28 mouse cellular contexts compared by ENCODE assay signal in genomic region chr2:127734889-127735288, GRCm38 (mm10). TPM values are rescaled to one million over a fixed set of nuclear protein-coding genes. Genes with fewer than 3 reads are reported as not detected.
DNase-seq lines count a peak whose midpoint lies in the region; ATAC-seq and TF ChIP-seq lines count a peak whose summit lies in the region.
"Had no signal": no experiment of that assay in that cellular context is flagged by ENCODE, and none has a peak within 500 bp of the region (broad histone marks: within the 10 kb centered on the region; RNA-seq: fewer than 3 reads in every experiment).

No protein-coding gene starts in this region.

- peaks cover 10% of the 10 kb centered on the region; the same call in 1 of the 2 replicates for H3K27me3 ChIP-seq in liver, postnatal 0 days (ENCODE audit: insufficient read depth, low read length)
- no peaks in the 10 kb centered on the region for H3K27me3 ChIP-seq in intestine, postnatal 0 days (replicated peaks; ENCODE audit: control insufficient read depth, insufficient read depth, low read length)
- no peaks in the 10 kb centered on the region; the same call in 1 of the 2 replicates for H3K27me3 ChIP-seq in midbrain, embryonic 11.5 days (ENCODE audit: control insufficient read depth, insufficient read depth, low read length)
- H3K27me3 ChIP-seq: Patski had no signal

- no peak for TF ChIP-seq CTCF in liver, postnatal 0 days (IDR thresholded peaks at IDR 0.05; ENCODE audit: low read depth)
- TF ChIP-seq CTCF in intestine, postnatal 0 days (IDR thresholded peaks at IDR 0.05; ENCODE audit: low read depth): no peak

- 56% methylated on average over 5 of the region's 5 CpGs for WGBS in liver, postnatal 0 days (ENCODE audit: insufficient replicate concordance)
- WGBS in intestine, postnatal 0 days: 37% methylated on average over 5 of the region's 5 CpGs
- WGBS in midbrain, embryonic 11.5 days: 74% methylated on average over 5 of the region's 5 CpGs

- H3K9ac ChIP-seq in liver, postnatal 0 days (replicated peaks): no peak overlapping the region
- no peak overlapping the region for H3K9ac ChIP-seq in intestine, postnatal 0 days (ENCODE audit: low read depth, low read length)
- no peak overlapping the region for H3K9ac ChIP-seq in midbrain, embryonic 11.5 days (ENCODE audit: low read length)
- H3K9ac ChIP-seq: embryonic facial prominence, embryonic 13.5 days; embryonic facial prominence, embryonic 15.5 days; forebrain, embryonic 12.5 days had no signal

- TF ChIP-seq EP300 in liver, postnatal 0 days (IDR thresholded peaks at IDR 0.05; ENCODE audit: low read depth): no peak

- H3K36me3 ChIP-seq in liver, postnatal 0 days (replicated peaks; ENCODE audit: insufficient read depth, low read length): no peaks in the 10 kb centered on the region
- H3K36me3 ChIP-seq in intestine, postnatal 0 days (ENCODE audit: control insufficient read depth, insufficient read depth): no peaks in the 10 kb centered on the region; the same call in 1 of the 2 replicates
- H3K36me3 ChIP-seq in midbrain, embryonic 11.5 days (ENCODE audit: control insufficient read depth, insufficient read depth, low read length): no peaks in the 10 kb centered on the region
- H3K36me3 ChIP-seq: embryonic facial prominence, embryonic 13.5 days; embryonic facial prominence, embryonic 15.5 days; forebrain, embryonic 10.5 days; forebrain, embryonic 12.5 days; G1E had no signal

- H3K4me2 ChIP-seq in liver, postnatal 0 days (ENCODE audit: low read depth, low read length): no peak overlapping the region
- peak overlapping the region; percentile 32; the same call in 1 of the 2 replicates for H3K4me2 ChIP-seq in intestine, postnatal 0 days (replicated peaks; ENCODE audit: low read depth)
- no peak overlapping the region for H3K4me2 ChIP-seq in midbrain, embryonic 11.5 days
- H3K4me2 ChIP-seq: embryonic facial prominence, embryonic 13.5 days; embryonic facial prominence, embryonic 15.5 days; forebrain, embryonic 12.5 days had no signal

- DNase-seq in liver, postnatal 0 days: no peak
- DNase-seq in liver: no peak
- DNase-seq in midbrain, embryonic 11.5 days (ENCODE audit: low spot score, missing footprints): no peak
- DNase-seq in heart, adult 8-10 months (ENCODE audit: low spot score): no peak
- DNase-seq: adrenal gland, adult 8-10 months; adrenal gland, postnatal 14 days; B cell, adult 2 months; cerebellum, adult 11 months; cerebellum, adult 18-20 months; cerebellum, adult 8-10 months; cerebellum, adult 9-11 months; cerebellum, postnatal 14 days; cerebellum, postnatal 36 days; embryo, embryonic 11 days had no signal

- ATAC-seq in liver, postnatal 0 days: peak; percentile 62
- ATAC-seq in intestine, postnatal 0 days: peak; percentile 67
- ATAC-seq in midbrain, embryonic 11.5 days (ENCODE audit: low FRiP score): no peak
- ATAC-seq: activated CD4-positive, CD25-positive, alpha-beta regulatory T cell, adult 4 months; CD4-positive, CD25-positive, alpha-beta regulatory T cell, adult 4 months; forebrain, embryonic 14.5 days; forebrain, embryonic 16.5 days; Patski had no signal

- no peaks in the 10 kb centered on the region for H3K9me3 ChIP-seq in liver, postnatal 0 days (ENCODE audit: low read length)
- no peaks in the 10 kb centered on the region for H3K9me3 ChIP-seq in intestine, postnatal 0 days (ENCODE audit: control insufficient read depth)
- no peaks in the 10 kb centered on the region for H3K9me3 ChIP-seq in midbrain, embryonic 11.5 days (ENCODE audit: control insufficient read depth, low read length)
- H3K9me3 ChIP-seq: embryonic facial prominence, embryonic 13.5 days; embryonic facial prominence, embryonic 15.5 days; forebrain, embryonic 10.5 days; forebrain, embryonic 12.5 days; G1E had no signal

- no peak overlapping the region for H3K4me3 ChIP-seq in liver, postnatal 0 days (ENCODE audit: low read depth, low read length)
- H3K4me3 ChIP-seq in intestine, postnatal 0 days (ENCODE audit: low read depth, low read length): no peak overlapping the region
- no peak overlapping the region for H3K4me3 ChIP-seq in midbrain, embryonic 11.5 days (ENCODE audit: low read depth, low read length)
- H3K4me3 ChIP-seq: embryonic facial prominence, embryonic 13.5 days; embryonic facial prominence, embryonic 15.5 days; erythroblast, embryonic 14.5 days; forebrain, embryonic 10.5 days; forebrain, embryonic 12.5 days had no signal

- H3K27ac ChIP-seq in liver, postnatal 0 days (ENCODE audit: low read depth): no peak overlapping the region
- H3K27ac ChIP-seq in intestine, postnatal 0 days (ENCODE audit: low read depth, low read length): peak overlapping the region; percentile 96
- H3K27ac ChIP-seq in midbrain, embryonic 11.5 days (ENCODE audit: low read depth, low read length): no peak overlapping the region
- H3K27ac ChIP-seq: embryonic facial prominence, embryonic 13.5 days; embryonic facial prominence, embryonic 15.5 days; forebrain, embryonic 10.5 days; forebrain, embryonic 12.5 days had no signal

- H3K4me1 ChIP-seq in liver, postnatal 0 days (ENCODE audit: insufficient read depth): 0 out of 2 replicates have a peak, but pooled peaks cover 2% of the 10 kb centered on the region
- H3K4me1 ChIP-seq in intestine, postnatal 0 days (replicated peaks; ENCODE audit: control insufficient read depth, insufficient read depth, low read length): peaks cover 10% of the 10 kb centered on the region
- H3K4me1 ChIP-seq in midbrain, embryonic 11.5 days (ENCODE audit: control insufficient read depth, insufficient read depth, low read length): no peaks in the 10 kb centered on the region

RNA-seq across cellular contexts. Expression of gene Mall, which starts 5.2 kb away (rescaled TPM):
- 0.05 and 0.08 TPM in 2 replicates for polyA plus RNA-seq in liver, postnatal 0 days (2015; fragmentation: Nextera tagmentation; extraction: Ambion mirVana)
- polyA plus RNA-seq in intestine, postnatal 0 days (2015; fragmentation: Nextera tagmentation; extraction: Ambion mirVana): 122 and 141 TPM in 2 replicates
- polyA plus RNA-seq in midbrain, embryonic 11.5 days (2014; fragmentation: Nextera tagmentation; extraction: Ambion mirVana): 0.61 and 0.77 TPM in 2 replicates
- 1 to 10 TPM; 3.4 to 8.7 (median 6.4) TPM for total RNA-seq in heart, adult 8-10 months (2022)
- total RNA-seq: CH12.LX; common myeloid progenitor, adult 5-6 weeks; G1E had no signal
- polyA plus RNA-seq: activated CD4-positive, CD25-positive, alpha-beta regulatory T cell, adult 4 months; CD4-positive, CD25-positive, alpha-beta regulatory T cell, adult 4 months; erythroblast, embryonic 14.5 days; G1E had no signal

RNA-seq across cellular contexts. Expression of gene Nphp1, which starts 53.8 kb away (rescaled TPM):
- 3.9 and 4.4 TPM in 2 replicates for polyA plus RNA-seq in liver, postnatal 0 days (2015; fragmentation: Nextera tagmentation; extraction: Ambion mirVana)
- polyA plus RNA-seq in intestine, postnatal 0 days (2015; fragmentation: Nextera tagmentation; extraction: Ambion mirVana): 13.0 and 13.3 TPM in 2 replicates
- 35.5 and 36.5 TPM in 2 replicates for polyA plus RNA-seq in midbrain, embryonic 11.5 days (2014; fragmentation: Nextera tagmentation; extraction: Ambion mirVana)
- 10 to 100 TPM in 1 of 4 experiments, 1 to 10 TPM in 3; 7.2 to 10.0 (median 8.9) TPM for total RNA-seq in heart, adult 8-10 months (2022)

RNA-seq across cellular contexts. Expression of gene Mtln, which starts 57.4 kb away (rescaled TPM):
- 22.8 and 25.7 TPM in 2 replicates for polyA plus RNA-seq in liver, postnatal 0 days (2015; fragmentation: Nextera tagmentation; extraction: Ambion mirVana)
- 50.0 and 50.6 TPM in 2 replicates for polyA plus RNA-seq in intestine, postnatal 0 days (2015; fragmentation: Nextera tagmentation; extraction: Ambion mirVana)
- polyA plus RNA-seq in midbrain, embryonic 11.5 days (2014; fragmentation: Nextera tagmentation; extraction: Ambion mirVana): 30.1 and 30.8 TPM in 2 replicates
- 10 to 100 TPM; 56.0 to 63.9 (median 62.7) TPM for total RNA-seq in heart, adult 8-10 months (2022)

Comparison
In these comparisons a context has a peak if more than half of its experiments do, and no peak if none do; other contexts are left out.
1. RNA of gene Mall, which starts 5.2 kb away (polyA plus RNA-seq): 122 to 141 TPM in intestine, postnatal 0 days; 0.61 to 0.77 TPM in midbrain, embryonic 11.5 days and 0.05 to 0.08 TPM in liver, postnatal 0 days; every median in the first group is over 10 times any median in the second.